Comparison of ENCODE assay signal across 12 mouse cellular contexts in the genomic region with DNA sequence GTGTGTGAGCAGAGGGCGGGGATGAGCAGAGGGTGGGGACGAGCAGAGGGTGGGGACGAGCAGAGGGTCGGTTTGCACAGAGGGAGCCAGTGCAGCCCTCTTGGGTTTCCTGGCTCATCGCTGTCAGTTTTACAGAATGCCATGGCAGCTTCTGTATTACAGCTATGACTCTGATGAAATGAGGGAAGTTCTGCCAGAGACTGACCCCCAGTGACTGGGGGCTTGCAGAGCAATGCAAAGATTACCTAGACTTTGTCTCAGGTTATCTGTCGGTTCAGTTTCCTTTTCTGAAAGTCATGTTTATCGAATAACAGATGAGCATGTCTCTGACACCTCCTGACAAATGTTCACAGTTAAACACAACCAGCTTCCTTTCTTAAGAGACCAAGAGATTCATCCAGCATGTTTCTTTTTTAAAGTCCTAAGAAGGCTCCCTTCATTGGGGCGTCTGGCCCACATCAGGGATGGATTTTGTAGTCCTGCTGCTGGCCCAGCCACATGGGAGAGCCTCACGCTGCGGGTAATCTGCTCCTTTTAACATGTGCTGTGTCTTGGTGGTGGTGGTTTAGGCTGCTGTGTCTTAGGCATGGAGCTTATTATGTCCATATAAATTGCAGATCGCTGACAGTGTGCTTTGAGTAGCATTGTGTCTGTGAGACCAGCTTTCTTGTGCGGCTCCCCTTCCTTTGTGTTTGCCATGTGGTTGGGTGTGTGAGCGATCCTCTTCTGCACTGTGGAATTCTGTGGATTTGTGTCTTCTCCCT.
DNase-seq lines count a peak whose midpoint lies in the region; ATAC-seq lines count a peak whose summit lies in the region.
"Had no signal": no experiment of that assay in that cellular context is flagged by ENCODE, and none has a peak within 500 bp of the region (broad histone marks: within the 10 kb centered on the region; RNA-seq: fewer than 3 reads in every experiment).

No protein-coding gene starts in this region.

- no peaks in the 10 kb centered on the region for H3K27me3 ChIP-seq in heart, embryonic 11.5 days (ENCODE audit: control insufficient read depth, insufficient read depth, low read length)

- no peak overlapping the region for H3K9ac ChIP-seq in heart, embryonic 11.5 days (ENCODE audit: low read depth, low read length)

- H3K4me3 ChIP-seq in heart, embryonic 11.5 days (ENCODE audit: low read depth, low read length) = no peak overlapping the region
- H3K4me3 ChIP-seq: myocyte had no signal

- peaks cover 56% of the 10 kb centered on the region for H3K4me1 ChIP-seq in heart, embryonic 11.5 days (ENCODE audit: control insufficient read depth, insufficient read depth, low read length)

- 40% methylated on average over 13 of the region's 13 CpGs for WGBS in heart, embryonic 11.5 days (ENCODE audit: insufficient replicate concordance)

- H3K9me3 ChIP-seq in heart, embryonic 11.5 days (replicated peaks; ENCODE audit: control insufficient read depth, low read length) = no peaks in the 10 kb centered on the region

- peak overlapping the region; percentile 23; the same call in 1 of the 2 replicates for H3K27ac ChIP-seq in heart, embryonic 11.5 days (ENCODE audit: low read depth, low read length)

- ATAC-seq in heart, embryonic 11.5 days (replicated peaks; ENCODE audit: insufficient number of reproducible peaks, low FRiP score, low TSS enrichment) = no peak
- ATAC-seq in megakaryocyte progenitor cell, adult 5-6 weeks (replicated peaks; ENCODE audit: poor library complexity) = peak; percentile 51

- intact Hi-C loops in heart, postnatal 10 days (cut with DNase I) = no loop called here
- intact Hi-C loops in gastrocnemius, postnatal 36 days (cut with DNase I) = loop anchor here (2.0 kb wide), 1 partner anchor 19 kb away; no protein-coding TSS in a partner anchor

- DNase-seq in heart, postnatal 10 days = no peak
- DNase-seq in thymus, postnatal 4 days = peak; percentile 26
- DNase-seq in thymus, postnatal 36 days = no peak
- no peak for DNase-seq in gastrocnemius, postnatal 36 days
- no peak for DNase-seq in layer of hippocampus, postnatal 10 days (ENCODE audit: low spot score in 2 of 2)
- no peak for DNase-seq in thymus, postnatal 10 days (ENCODE audit: low spot score in 2 of 2)
- DNase-seq: B cell, adult 2 months; cerebellum, adult 11-12 months; gastrocnemius, postnatal 10 days had no signal

- no peaks in the 10 kb centered on the region for H3K36me3 ChIP-seq in heart, embryonic 11.5 days (ENCODE audit: control insufficient read depth, insufficient read depth, low read length)

- no peak overlapping the region for H3K4me2 ChIP-seq in heart, embryonic 11.5 days
